Mouse (Mus musculus) embryonic facial prominence, embryonic 10.5 days (tissue): Measurements from ENCODE around the gene Trim34b. TPM values are rescaled to one million over a fixed set of nuclear protein-coding genes. Genes with fewer than 3 reads are reported as not detected.

Experiments
- DNase-seq: peaks from one replicate; pipeline ENCODE4 v3.0.0-alpha.2; 2017; ENCODE audit warnings: low spot score
- H3K27ac ChIP-seq: fragments of 300-500 bp; sonication (generic); replicated peaks from 2 replicates; pipeline ENCODE4 v1.5.1; 2016; ENCODE audit warnings: mild to moderate bottlenecking
- H3K27me3 ChIP-seq: fragments of 300-500 bp; sonication (generic); replicated peaks from 2 replicates; pipeline ENCODE4 v1.6.1; 2016; ENCODE audit warnings: low read depth, mild to moderate bottlenecking; ENCODE audit not compliant: poor library complexity, severe bottlenecking
- H3K36me3 ChIP-seq: fragments of 300-500 bp; sonication (generic); replicated peaks from 2 replicates; pipeline ENCODE4 v1.6.1; 2016; ENCODE audit warnings: mild to moderate bottlenecking, moderate library complexity
- H3K4me1 ChIP-seq: fragments of 300-500 bp; sonication (generic); 2 replicates; pipeline ENCODE4 v1.6.1; 2016
- H3K4me3 ChIP-seq: fragments of 300-500 bp; sonication (generic); 2 replicates; pipeline ENCODE4 v1.5.1; 2016; ENCODE audit warnings: mild to moderate bottlenecking, moderate library complexity
- H3K9me3 ChIP-seq: fragments of 300-500 bp; sonication (generic); 2 replicates; pipeline ENCODE4 v1.6.1; 2016; ENCODE audit warnings: mild to moderate bottlenecking
- WGBS: fragments of 180-500 bp; shearing (Covaris S2); methylation state at CpG from one replicate; pipeline ENCODE4 v1.1.7; 2016; 5-methylcytosine and 5-hydroxymethylcytosine counted together
- polyA plus RNA-seq: library from polyadenylated mRNA; unstranded; fragments of >200 nt; fragmentation: Nextera tagmentation; extraction: Ambion mirVana; gene quantifications from 2 replicates; pipeline ENCODE4 v1.2.1, GENCODE M21; 2016

Gene Trim34b
- polyA plus RNA-seq, 1 experiment from 2014 or later, result not detected

DNA sequence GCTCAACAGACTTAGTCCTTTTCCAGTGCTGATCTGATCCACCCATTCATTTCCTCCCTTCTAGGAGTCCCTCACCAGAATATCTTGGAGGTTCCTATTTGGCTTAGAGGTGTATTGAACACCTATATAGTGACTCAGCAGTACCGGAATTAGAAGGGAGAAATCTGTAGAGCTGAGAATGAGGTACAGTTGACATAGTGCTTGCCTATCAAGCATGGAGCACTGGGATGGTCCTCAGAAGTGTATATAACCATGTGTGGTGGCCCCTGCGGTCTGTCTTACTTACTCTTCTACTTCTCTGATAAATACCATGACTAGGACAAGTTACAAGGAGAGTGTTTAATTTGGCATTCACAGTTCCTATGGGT, 24.3 kb downstream of the Trim34b start:
- H3K4me3 ChIP-seq, result peak overlapping the region; percentile 54; the same call in 1 of the 2 replicates
- H3K36me3 ChIP-seq, result no peaks in the 10 kb centered on the region
- DNase-seq, result no peak
- H3K4me1 ChIP-seq, result peaks cover 3% of the 10 kb centered on the region; the same call in 1 of the 2 replicates
- H3K9me3 ChIP-seq, result no peaks in the 10 kb centered on the region
- 73% methylated on average over 2 of the region's 2 CpGs for WGBS
- no peaks in the 10 kb centered on the region for H3K27me3 ChIP-seq
- no peak overlapping the region for H3K27ac ChIP-seq

DNA sequence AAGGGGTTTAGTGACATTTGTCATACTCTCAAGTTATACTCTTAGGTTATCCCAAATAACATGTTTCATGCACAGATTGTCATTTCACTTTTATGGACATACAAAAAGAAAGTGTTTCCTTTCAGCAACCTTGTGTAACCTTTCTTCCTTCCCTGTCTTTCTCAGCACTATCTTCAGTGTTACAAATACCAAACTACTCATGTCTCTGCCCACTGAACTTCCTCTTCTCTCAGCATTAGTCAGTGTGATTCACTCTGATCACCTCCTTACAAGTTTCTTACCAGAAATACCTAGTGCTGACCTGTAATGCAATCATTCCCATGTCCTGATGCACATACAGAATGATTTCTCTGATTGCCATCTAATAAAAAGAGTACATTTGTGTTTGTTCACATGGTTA, 37.1 kb downstream of the Trim34b start:
- Histone ChIP-seq H3K4me3 (no peak overlapping the region), H3K36me3 (no peaks in the 10 kb centered on the region), H3K9me3 (no peaks in the 10 kb centered on the region), H3K4me1 (no peaks in the 10 kb centered on the region), H3K27ac (no peak overlapping the region), H3K27me3 (no peaks in the 10 kb centered on the region)
- DNase-seq, result no peak

DNA sequence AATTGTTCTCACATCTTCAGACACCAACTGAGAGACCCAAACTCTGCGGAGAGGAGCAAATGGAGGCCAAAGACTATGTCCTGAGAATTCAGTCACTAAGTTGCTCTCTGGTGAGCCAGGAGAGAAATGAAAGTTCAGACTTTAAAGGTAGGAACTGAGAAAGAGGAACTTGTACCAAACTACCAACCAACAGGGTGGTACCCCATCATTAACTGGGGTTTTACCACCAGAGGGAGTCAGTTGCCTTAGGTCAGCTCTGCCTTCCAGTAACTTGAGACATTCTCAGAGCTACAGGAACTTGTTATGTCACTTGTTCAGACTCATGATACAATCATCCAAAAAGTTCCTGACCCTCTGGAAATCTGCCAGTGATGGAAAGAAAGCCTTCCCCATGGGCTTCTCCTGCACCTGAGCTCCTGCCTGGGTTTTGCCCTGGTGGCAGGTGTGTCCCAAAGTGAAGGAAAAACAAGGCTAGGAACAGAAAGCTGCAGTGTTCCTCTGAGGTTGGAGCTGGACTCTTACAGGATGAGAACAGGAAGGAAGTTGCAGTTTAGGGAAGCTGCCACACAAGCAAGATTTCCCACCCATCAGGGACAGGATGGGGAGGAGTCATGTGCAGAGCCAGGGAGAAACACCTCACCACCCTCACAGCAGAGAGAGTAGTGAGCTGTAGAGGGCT, 40.6 kb downstream of the Trim34b start, which contains the start of gene Trim30b:
Gene Trim30b (minus strand): TSS at position 149 of the 679 bp plus-strand sequence.
- DNase-seq, result no peak
- Histone ChIP-seq H3K36me3 (no peaks in the 10 kb centered on the region), H3K4me3 (no peak within 1 kb of the TSS), H3K27ac (no peak within 1 kb of the TSS), H3K27me3 (no peaks in the 10 kb centered on the region), H3K9me3 (no peaks in the 10 kb centered on the region), H3K4me1 (no peaks in the 10 kb centered on the region)
- 71% methylated on average over 1 of the region's 1 CpGs for WGBS

Other genes with a start within 250 kb of the Trim34b start
- not detected in 2 replicates for gene Olfr645, start 244.0 kb upstream of the Trim34b start, polyA plus RNA-seq
- gene Olfr646, start 224.6 kb upstream of the Trim34b start, polyA plus RNA-seq, result not detected in 2 replicates
- gene Ubqln5, start 199.6 kb upstream of the Trim34b start, polyA plus RNA-seq, result not detected in 2 replicates
- gene Olfr643, start 192.1 kb upstream of the Trim34b start, polyA plus RNA-seq, result not detected in 2 replicates
- gene Ubqln3, start 186.2 kb upstream of the Trim34b start, polyA plus RNA-seq, result not detected in 2 replicates
- not detected in 2 replicates for gene Ubqlnl, start 178.9 kb upstream of the Trim34b start, polyA plus RNA-seq
- not detected in 2 replicates for gene Olfm5, start 164.6 kb upstream of the Trim34b start, polyA plus RNA-seq
- 0.30 and 0.36 TPM in 2 replicates for gene Olfr648, start 146.1 kb upstream of the Trim34b start, polyA plus RNA-seq
- not detected in 2 replicates for gene Olfr649, start 133.5 kb upstream of the Trim34b start, polyA plus RNA-seq
- 6.1 and 7.6 TPM in 2 replicates for gene Trim6, start 110.7 kb upstream of the Trim34b start, polyA plus RNA-seq
- gene Trim34a, start 85.0 kb upstream of the Trim34b start, polyA plus RNA-seq, result 0.54 and 0.69 TPM in 2 replicates
- gene Trim5, start 41.4 kb upstream of the Trim34b start, polyA plus RNA-seq, result 0.16 TPM in 1 of 2 replicates, not detected in the other
- gene Trim12a, start 14.0 kb upstream of the Trim34b start, polyA plus RNA-seq, result 1.5 and 1.7 TPM in 2 replicates
- gene Trim12c, start 23.9 kb downstream of the Trim34b start, polyA plus RNA-seq, result 0.54 and 0.92 TPM in 2 replicates
- gene Trim30b, start 40.4 kb downstream of the Trim34b start, polyA plus RNA-seq, result not detected in 2 replicates
- 0.22 TPM in 1 of 2 replicates, not detected in the other for gene Trim30c, start 71.4 kb downstream of the Trim34b start, polyA plus RNA-seq
- 0.45 and 0.52 TPM in 2 replicates for gene Trim30a, start 135.7 kb downstream of the Trim34b start, polyA plus RNA-seq
- not detected in 2 replicates for gene Trim30d, start 178.4 kb downstream of the Trim34b start, polyA plus RNA-seq
- not detected in 2 replicates for gene Olfr651, start 220.7 kb downstream of the Trim34b start, polyA plus RNA-seq
- 0.03 TPM in 1 of 2 replicates, not detected in the other for gene Olfr652, start 231.4 kb downstream of the Trim34b start, polyA plus RNA-seq
- not detected in 2 replicates for gene Olfr653, start 247.8 kb downstream of the Trim34b start, polyA plus RNA-seq